Mouse (Mus musculus): ENCODE measurements around the gene Prss53.
"Not testable (repeated sequence)": the region's sequence is repeated elsewhere in the genome, so short reads cannot be mapped to it uniquely, and the experiment has no call there.

The Prss53 gene

GRCm38 (mm10) chr7:127912190-127912871 is 21.6 kb upstream of the Prss53 start, which contains the start of gene Kat8:
Kat8 (plus strand) TSS chr7:127912516.
- peak; percentile 97 for DNase-seq (ENCODE audit: low read depth, low spot score)

GRCm38 (mm10) chr7:127908656-127909055 is 17.9 kb upstream of the Prss53 start:
- no peak for DNase-seq (ENCODE audit: low read depth, low spot score)

- no peak for DNase-seq (ENCODE audit: low read depth, low spot score)
Measured at GRCm38 (mm10) chr7:127907939-127908338, 17.2 kb upstream of the Prss53 start.

- peak; percentile 94 for DNase-seq (ENCODE audit: low read depth, low spot score)
Measured at GRCm38 (mm10) chr7:127903971-127904796, 13.4 kb upstream of the Prss53 start, which contains the start of gene Bckdk. Bckdk (plus strand) TSS chr7:127904082.

- DNase-seq (ENCODE audit: low read depth, low spot score), result no peak
Measured at GRCm38 (mm10) chr7:127901772-127902171, 11.0 kb upstream of the Prss53 start.

- no peak for DNase-seq (ENCODE audit: low read depth, low spot score)
Measured at GRCm38 (mm10) chr7:127899997-127900396, 9.2 kb upstream of the Prss53 start.

- DNase-seq (ENCODE audit: low read depth, low spot score), result peak; percentile 71
Measured at GRCm38 (mm10) chr7:127898179-127898956, 7.6 kb upstream of the Prss53 start.

GRCm38 (mm10) chr7:127897542-127897941 is 6.8 kb upstream of the Prss53 start:
- DNase-seq (ENCODE audit: low read depth, low spot score), result no peak

GRCm38 (mm10) chr7:127896384-127896783 is 5.6 kb upstream of the Prss53 start:
- DNase-seq (ENCODE audit: low read depth, low spot score), result peak; percentile 90

GRCm38 (mm10) chr7:127895891-127896290 is 5.1 kb upstream of the Prss53 start:
- DNase-seq (ENCODE audit: low read depth, low spot score), result not testable (repeated sequence)

GRCm38 (mm10) chr7:127895442-127895841 is 4.7 kb upstream of the Prss53 start, which contains the start of the genes Gm21974 and Vkorc1:
Gm21974 (minus strand) TSS chr7:127895454.
Vkorc1 (minus strand) TSS chr7:127895617.
- peak; percentile 98 for DNase-seq (ENCODE audit: low read depth, low spot score)

- no peak for DNase-seq (ENCODE audit: low read depth, low spot score)
Measured at GRCm38 (mm10) chr7:127894480-127894879, 3.7 kb upstream of the Prss53 start.

- DNase-seq (ENCODE audit: low read depth, low spot score), result no peak
Measured at GRCm38 (mm10) chr7:127888821-127889220, 1.9 kb downstream of the Prss53 start.

GRCm38 (mm10) chr7:127887781-127888180 is 3.0 kb downstream of the Prss53 start:
- peak; percentile 59 for DNase-seq (ENCODE audit: low read depth, low spot score)

- no peak for DNase-seq (ENCODE audit: low read depth, low spot score)
Measured at GRCm38 (mm10) chr7:127887191-127887590, 3.6 kb downstream of the Prss53 start.

GRCm38 (mm10) chr7:127886551-127886950 is 4.2 kb downstream of the Prss53 start:
- no peak for DNase-seq (ENCODE audit: low read depth, low spot score)

GRCm38 (mm10) chr7:127885951-127886350 is 4.8 kb downstream of the Prss53 start:
- peak; percentile 83 for DNase-seq (ENCODE audit: low read depth, low spot score)

GRCm38 (mm10) chr7:127880431-127880830 is 10.3 kb downstream of the Prss53 start:
- no peak for DNase-seq (ENCODE audit: low read depth, low spot score)

- DNase-seq (ENCODE audit: low read depth, low spot score), result no peak
Measured at GRCm38 (mm10) chr7:127879301-127879700, 11.5 kb downstream of the Prss53 start.

GRCm38 (mm10) chr7:127876467-127877348 is 14.1 kb downstream of the Prss53 start, which contains the start of gene Zfp668:
Zfp668 (minus strand) TSS chr7:127876828.
- DNase-seq (ENCODE audit: low read depth, low spot score), result peak; percentile 98

GRCm38 (mm10) chr7:127876041-127876466 is 14.7 kb downstream of the Prss53 start, which contains the start of gene Zfp646:
Zfp646 (plus strand) TSS chr7:127876221.
- peak; percentile 95 for DNase-seq (ENCODE audit: low read depth, low spot score)
